Mouse (Mus musculus) heart, postnatal 25 days (tissue): ENCODE results near the gene Diaph2. TPM values are rescaled to one million over a fixed set of nuclear protein-coding genes. Genes with fewer than 3 reads are reported as not detected.
"Not testable (repeated sequence)": the region's sequence is repeated elsewhere in the genome, so short reads cannot be mapped to it uniquely, and the experiment has no call there.

Source experiments
- DNase-seq: peaks from one replicate; pipeline ENCODE4 v3.0.0; 2022; ENCODE audit warnings: low spot score
- intact Hi-C: fragments of 180-260 bp; cut with DNase I; formaldehyde crosslinking; loops from one replicate; pipeline ENCODE4 v1.15.1; 2025
- total RNA-seq, 2 experiments: library from RNA; stranded (reverse); gene quantifications; 2 replicates each; pipeline ENCODE4 v1.2.3; 2021

Diaph2 gene
- total RNA-seq, 2 experiments from 2014 or later = 11.5 to 12.3 TPM

GRCm38 (mm10) chrX:130253664-130254063, 504.1 kb downstream of the Diaph2 start:
- no peak for DNase-seq
- intact Hi-C loops = no loop called here

- intact Hi-C loops = no loop called here
- DNase-seq = no peak
These were observed 516.2 kb downstream of the Diaph2 start for GRCm38 (mm10) chrX:130265707-130266106.

GRCm38 (mm10) chrX:130279144-130279543, 529.6 kb downstream of the Diaph2 start:
- no peak for DNase-seq
- intact Hi-C loops = no loop called here

- no peak for DNase-seq
- intact Hi-C loops = no loop called here
These were observed 531.9 kb downstream of the Diaph2 start for GRCm38 (mm10) chrX:130281484-130281883.

GRCm38 (mm10) chrX:130287032-130287431, 537.5 kb downstream of the Diaph2 start:
- DNase-seq = no peak
- intact Hi-C loops = no loop called here

- no peak for DNase-seq
- intact Hi-C loops = no loop called here
These were observed 540.2 kb downstream of the Diaph2 start for GRCm38 (mm10) chrX:130289775-130290174.

- intact Hi-C loops = no loop called here
- no peak for DNase-seq
These were observed 601.4 kb downstream of the Diaph2 start for GRCm38 (mm10) chrX:130350808-130351435.

- intact Hi-C loops = no loop called here
These were observed 601.9 kb downstream of the Diaph2 start for GRCm38 (mm10) chrX:130351480-130351879.

GRCm38 (mm10) chrX:130393508-130394145, 644.1 kb downstream of the Diaph2 start:
- DNase-seq = no peak
- intact Hi-C loops = no loop called here

More at GRCm38 (mm10) chrX:130351480-130351879, 601.9 kb downstream of the Diaph2 start:
- no peak for DNase-seq

- no peak for DNase-seq
These were observed 653.7 kb downstream of the Diaph2 start for GRCm38 (mm10) chrX:130403214-130403613.

GRCm38 (mm10) chrX:130407471-130407870, 657.9 kb downstream of the Diaph2 start:
- intact Hi-C loops, DNase-seq: not testable (repeated sequence)

More at GRCm38 (mm10) chrX:130403214-130403613, 653.7 kb downstream of the Diaph2 start:
- intact Hi-C loops = no loop called here

GRCm38 (mm10) chrX:130408985-130409384, 659.4 kb downstream of the Diaph2 start:
- intact Hi-C loops = no loop called here
- no peak for DNase-seq

- intact Hi-C loops = no loop called here
These were observed 673.6 kb downstream of the Diaph2 start for GRCm38 (mm10) chrX:130423134-130423533.

GRCm38 (mm10) chrX:130451822-130452487, 702.4 kb downstream of the Diaph2 start:
- intact Hi-C loops = no loop called here
- DNase-seq = no peak

More at GRCm38 (mm10) chrX:130423134-130423533, 673.6 kb downstream of the Diaph2 start:
- no peak for DNase-seq

- intact Hi-C loops = no loop called here
- DNase-seq = no peak
These were observed 702.9 kb downstream of the Diaph2 start for GRCm38 (mm10) chrX:130452488-130452823.

- intact Hi-C loops = no loop called here
- DNase-seq = no peak
These were observed 723.6 kb downstream of the Diaph2 start for GRCm38 (mm10) chrX:130473133-130473532.

- DNase-seq = no peak
- intact Hi-C loops = no loop called here
These were observed 731.3 kb downstream of the Diaph2 start for GRCm38 (mm10) chrX:130480877-130481276.

- no peak for DNase-seq
- intact Hi-C loops = no loop called here
These were observed 753.3 kb downstream of the Diaph2 start for GRCm38 (mm10) chrX:130502680-130503464.

- DNase-seq = no peak
- intact Hi-C loops = no loop called here
These were observed 753.9 kb downstream of the Diaph2 start for GRCm38 (mm10) chrX:130503465-130503860.

- intact Hi-C loops = no loop called here
- DNase-seq = no peak
These were observed 756.1 kb downstream of the Diaph2 start for GRCm38 (mm10) chrX:130505626-130506025.
